Mouse (Mus musculus) testis, adult 2 months (tissue): ENCODE measurements around the gene S1pr5. TPM values are rescaled to one million over a fixed set of nuclear protein-coding genes. Genes with fewer than 3 reads are reported as not detected.

Source experiments
- H3K27ac ChIP-seq: fragments of 200-500 bp; 2 replicates; pipeline ENCODE4 v1.5.1; 2012; ENCODE audit warnings: low read depth, low read length; ENCODE audit not compliant: control insufficient read depth, insufficient read depth
- H3K27me3 ChIP-seq: fragments of 200-500 bp; 2 replicates; pipeline ENCODE4 v1.6.1; 2012; ENCODE audit warnings: mild to moderate bottlenecking, low read length, moderate library complexity; ENCODE audit not compliant: control insufficient read depth, insufficient read depth
- H3K36me3 ChIP-seq: fragments of 200-500 bp; 2 replicates; pipeline ENCODE4 v1.6.1; 2012; ENCODE audit warnings: mild to moderate bottlenecking, low read length; ENCODE audit not compliant: control insufficient read depth, insufficient read depth
- H3K4me1 ChIP-seq: fragments of 200-500 bp; 2 replicates; pipeline ENCODE4 v1.6.1; 2012; ENCODE audit warnings: low read length; ENCODE audit not compliant: control insufficient read depth, insufficient read depth
- H3K4me3 ChIP-seq: fragments of 200-500 bp; 2 replicates; pipeline ENCODE4 v1.5.1; 2012; ENCODE audit warnings: low read depth, mild to moderate bottlenecking, low read length, moderate library complexity, mixed read lengths; ENCODE audit not compliant: control insufficient read depth
- CTCF ChIP-seq: fragments of 200-500 bp; IDR thresholded peaks from 2 replicates; pipeline ENCODE4 v1.5.1; 2012; ENCODE audit warnings: low read depth, mild to moderate bottlenecking, inconsistent platforms, low read length, moderate library complexity; ENCODE audit not compliant: control insufficient read depth, insufficient read depth, insufficient replicate concordance
- POLR2A ChIP-seq: fragments of 200-500 bp; IDR thresholded peaks from 2 replicates; pipeline ENCODE4 v1.6.1; 2012; ENCODE audit warnings: low read depth, mild to moderate bottlenecking, inconsistent platforms, low read length, moderate library complexity; ENCODE audit not compliant: control insufficient read depth
- polyA plus RNA-seq: library from polyadenylated mRNA; depleted of rRNA; stranded (reverse); fragments of >200 nt; gene quantifications from 2 replicates; pipeline ENCODE4 v1.2.3, GENCODE M21; 2012

Gene S1pr5
- polyA plus RNA-seq, 1 experiment, result not detected

- Histone ChIP-seq H3K27me3 (no peaks in the 10 kb centered on the region), H3K4me3 (no peak overlapping the region), H3K4me1 (peaks cover 25% of the 10 kb centered on the region), H3K36me3 (no peaks in the 10 kb centered on the region), H3K27ac (no peak overlapping the region)
- TF ChIP-seq CTCF (peak; percentile 94), POLR2A (no peak)
Measured at GRCm38 (mm10) chr9:21241343-21241742, 6.9 kb downstream of the S1pr5 start.

- Histone ChIP-seq H3K4me1 (peaks cover 24% of the 10 kb centered on the region), H3K27ac (no peak overlapping the region), H3K36me3 (no peaks in the 10 kb centered on the region), H3K4me3 (peak overlapping the region; percentile 90), H3K27me3 (no peaks in the 10 kb centered on the region)
- no peak for TF ChIP-seq POLR2A
- no peak for TF ChIP-seq CTCF
Measured at GRCm38 (mm10) chr9:21239465-21239848, 8.8 kb downstream of the S1pr5 start.

GRCm38 (mm10) chr9:21238733-21239464 is 9.3 kb downstream of the S1pr5 start, which contains the start of gene Keap1:
Gene Keap1 (minus strand): TSS chr9:21239361.
- Histone ChIP-seq H3K27me3 (no peaks in the 10 kb centered on the region), H3K4me1 (peaks cover 18% of the 10 kb centered on the region), H3K4me3 (peak within 1 kb of the TSS; percentile 90), H3K36me3 (no peaks in the 10 kb centered on the region), H3K27ac (peak within 1 kb of the TSS; percentile 81)
- TF ChIP-seq POLR2A (peak; percentile 57), CTCF (no peak)

GRCm38 (mm10) chr9:21238004-21238732 is 10.1 kb downstream of the S1pr5 start:
- peak overlapping the region; percentile 81 for H3K27ac ChIP-seq
- H3K36me3 ChIP-seq, result no peaks in the 10 kb centered on the region
- no peak for TF ChIP-seq POLR2A
- no peak for TF ChIP-seq CTCF
- peak overlapping the region; percentile 90 for H3K4me3 ChIP-seq
- H3K27me3 ChIP-seq, result no peaks in the 10 kb centered on the region
- H3K4me1 ChIP-seq, result peaks cover 17% of the 10 kb centered on the region

GRCm38 (mm10) chr9:21237368-21238003 is 10.8 kb downstream of the S1pr5 start:
- H3K36me3 ChIP-seq, result no peaks in the 10 kb centered on the region
- H3K27ac ChIP-seq, result no peak overlapping the region; the same call in 1 of the 2 replicates
- H3K4me3 ChIP-seq, result peak overlapping the region; percentile 90
- TF ChIP-seq CTCF (no peak), POLR2A (no peak)
- peaks cover 18% of the 10 kb centered on the region for H3K4me1 ChIP-seq
- no peaks in the 10 kb centered on the region for H3K27me3 ChIP-seq

GRCm38 (mm10) chr9:21236991-21237367 is 11.3 kb downstream of the S1pr5 start:
- no peak overlapping the region for H3K27ac ChIP-seq
- no peaks in the 10 kb centered on the region for H3K36me3 ChIP-seq
- TF ChIP-seq CTCF (no peak), POLR2A (no peak)
- H3K27me3 ChIP-seq, result no peaks in the 10 kb centered on the region
- H3K4me1 ChIP-seq, result peaks cover 18% of the 10 kb centered on the region
- H3K4me3 ChIP-seq, result peak overlapping the region; percentile 90

GRCm38 (mm10) chr9:21235341-21235740 is 12.9 kb downstream of the S1pr5 start:
- Histone ChIP-seq H3K4me1 (peaks cover 22% of the 10 kb centered on the region), H3K27me3 (no peaks in the 10 kb centered on the region), H3K27ac (no peak overlapping the region), H3K4me3 (peak overlapping the region; percentile 60), H3K36me3 (no peaks in the 10 kb centered on the region)
- TF ChIP-seq POLR2A (no peak), CTCF (no peak)
